Comparison of ENCODE assay signal across 8 mouse cellular contexts in genomic region chr15:37007959-37008419, GRCm38 (mm10). TPM values are rescaled to one million over a fixed set of nuclear protein-coding genes. Genes with fewer than 3 reads are reported as not detected.
DNase-seq lines count a peak whose midpoint lies in the region; ATAC-seq and TF ChIP-seq lines count a peak whose summit lies in the region.

No protein-coding gene starts in this region.

- no peaks in the 10 kb centered on the region for H3K9me3 ChIP-seq in erythroblast, embryonic 14.5 days (ENCODE audit: control insufficient read depth, low read length)
- H3K9me3 ChIP-seq in heart, embryonic 14.5 days (ENCODE audit: control insufficient read depth, low read length): no peaks in the 10 kb centered on the region
- H3K9me3 ChIP-seq in liver, postnatal 0 days (ENCODE audit: low read length): no peaks in the 10 kb centered on the region

- peak overlapping the region; percentile 96 to 99 for H3K27ac ChIP-seq in heart, embryonic 14.5 days (replicated peaks in 1 of 2; ENCODE audit: control insufficient read depth in 1 of 2, insufficient read depth in 1 of 2, low read depth in 2 of 2, low read length in 2 of 2)
- peak overlapping the region; percentile 99 for H3K27ac ChIP-seq in liver, postnatal 0 days (ENCODE audit: low read depth)

- H3K4me2 ChIP-seq in heart, embryonic 14.5 days (ENCODE audit: low read length): peak overlapping the region; percentile 84
- peak overlapping the region; percentile 87 for H3K4me2 ChIP-seq in liver, postnatal 0 days (ENCODE audit: low read depth, low read length)

- WGBS in heart, embryonic 14.5 days: 16% methylated on average over 8 of the region's 8 CpGs
- WGBS in liver, postnatal 0 days (ENCODE audit: insufficient replicate concordance): 24% methylated on average over 8 of the region's 8 CpGs

- ATAC-seq in erythroblast, adult 5-6 weeks (replicated peaks; ENCODE audit: low FRiP score, poor library complexity, severe bottlenecking): no peak
- no peak for ATAC-seq in heart, embryonic 14.5 days (ENCODE audit: insufficient number of reproducible peaks, insufficient read depth, low FRiP score, low read depth)
- no peak for ATAC-seq in liver, postnatal 0 days
- ATAC-seq in erythroid progenitor cell, adult 5-6 weeks (replicated peaks; ENCODE audit: low FRiP score, poor library complexity, severe bottlenecking): no peak

- no peaks in the 10 kb centered on the region for H3K27me3 ChIP-seq in erythroblast, embryonic 14.5 days (ENCODE audit: control insufficient read depth)
- no peaks in the 10 kb centered on the region for H3K27me3 ChIP-seq in heart, embryonic 14.5 days (ENCODE audit: control insufficient read depth, insufficient read depth, low read length)
- no peaks in the 10 kb centered on the region for H3K27me3 ChIP-seq in liver, postnatal 0 days (ENCODE audit: insufficient read depth, low read length)

- peaks cover 25% of the 10 kb centered on the region for H3K4me1 ChIP-seq in erythroblast, embryonic 14.5 days (ENCODE audit: control insufficient read depth)
- peaks cover 2 to 30% of the 10 kb centered on the region in 2 experiments; a peak in 3 of 4 replicates for H3K4me1 ChIP-seq in heart, embryonic 14.5 days (ENCODE audit: control insufficient read depth in 2 of 2, insufficient read depth in 2 of 2, low read length in 2 of 2)
- H3K4me1 ChIP-seq in liver, postnatal 0 days (ENCODE audit: insufficient read depth): peaks cover 21% of the 10 kb centered on the region

- peak overlapping the region; percentile 100 for H3K9ac ChIP-seq in heart, embryonic 14.5 days (ENCODE audit: low read length)
- H3K9ac ChIP-seq in liver, postnatal 0 days (replicated peaks): peak overlapping the region; percentile 99

- H3K36me3 ChIP-seq in erythroblast, embryonic 14.5 days (ENCODE audit: control insufficient read depth): peaks cover 26% of the 10 kb centered on the region
- H3K36me3 ChIP-seq in heart, embryonic 14.5 days (ENCODE audit: control insufficient read depth, insufficient read depth, low read length): peaks cover 4% of the 10 kb centered on the region
- peaks cover 7% of the 10 kb centered on the region for H3K36me3 ChIP-seq in liver, postnatal 0 days (replicated peaks; ENCODE audit: insufficient read depth, low read length)

- DNase-seq in ES-CJ7 (ENCODE audit: low read depth, low spot score): peak; percentile 31
- DNase-seq in liver, postnatal 0 days: no peak
- DNase-seq in frontal cortex, postnatal 14 days (ENCODE audit: low spot score in 2 of 2): no peak
- DNase-seq in adrenal gland, postnatal 36 days: no peak

- no peak for TF ChIP-seq CTCF in liver, postnatal 0 days (IDR thresholded peaks at IDR 0.05; ENCODE audit: low read depth)

- no peak for TF ChIP-seq EP300 in liver, postnatal 0 days (IDR thresholded peaks at IDR 0.05; ENCODE audit: low read depth)

- H3K4me3 ChIP-seq in erythroblast, embryonic 14.5 days (replicated peaks): peak overlapping the region; percentile 97
- H3K4me3 ChIP-seq in heart, embryonic 14.5 days (ENCODE audit: control insufficient read depth in 1 of 2, insufficient read depth in 1 of 2, low read depth in 1 of 2, low read length in 2 of 2): peak overlapping the region; percentile 74 to 94
- H3K4me3 ChIP-seq in liver, postnatal 0 days (ENCODE audit: low read depth, low read length): peak overlapping the region; percentile 92

RNA-seq across cellular contexts. Expression of gene Zfp706, which starts 0.4 kb away (rescaled TPM):
- polyA plus RNA-seq in erythroblast, embryonic 14.5 days (2012): 1.1 and 2.2 TPM in 2 replicates
- total RNA-seq in erythroblast, adult 5-6 weeks (2015; ENCODE audit: low replicate concordance): 25.6 and 63.3 TPM in 2 replicates
- total RNA-seq in erythroblast, adult 5-6 weeks (2017; ENCODE audit: low replicate concordance): 4.9 and 13.7 TPM in 2 replicates
- 415 and 436 TPM in 2 replicates for polyA plus RNA-seq in heart, embryonic 14.5 days (2014; fragmentation: Nextera tagmentation; extraction: Ambion mirVana)
- polyA plus RNA-seq in liver, postnatal 0 days (2015; fragmentation: Nextera tagmentation; extraction: Ambion mirVana): 234 and 251 TPM in 2 replicates
- 44.9 and 71.7 TPM in 2 replicates for total RNA-seq in erythroid progenitor cell, adult 5-6 weeks (2015; ENCODE audit: low replicate concordance)
- 7.3 and 18.0 TPM in 2 replicates for total RNA-seq in erythroid progenitor cell, adult 5-6 weeks (2017; ENCODE audit: low replicate concordance)
- 100 to 1,000 TPM; 203 to 216 TPM for total RNA-seq in adrenal gland, postnatal 36 days (2021)
